Mouse (Mus musculus) heart, embryonic 13.5 days (tissue): ENCODE data around the gene Chm. TPM values are rescaled to one million over a fixed set of nuclear protein-coding genes. Genes with fewer than 3 reads are reported as not detected.
"Not testable (repeated sequence)": the region's sequence is repeated elsewhere in the genome, so short reads cannot be mapped to it uniquely, and the experiment has no call there.

ENCODE experiments used
- ATAC-seq: fragments of 200-750 bp; cut with Nextera tagmentation; 2 replicates; pipeline ENCODE4 v1.8.0; 2017; ENCODE audit warnings: moderate TSS enrichment; ENCODE audit not compliant: insufficient number of reproducible peaks, low FRiP score, low TSS enrichment; ENCODE audit errors: extremely low read depth
- H3K27ac ChIP-seq: fragments of 300-500 bp; sonication (generic); replicated peaks from 2 replicates; pipeline ENCODE4 v1.5.1; 2015; ENCODE audit warnings: moderate library complexity, mild to moderate bottlenecking, inconsistent platforms
- H3K27me3 ChIP-seq: fragments of 300-500 bp; sonication (generic); replicated peaks from 2 replicates; pipeline ENCODE4 v1.6.1; 2015; ENCODE audit warnings: mild to moderate bottlenecking, inconsistent platforms
- H3K36me3 ChIP-seq: fragments of 300-500 bp; sonication (generic); 2 replicates; pipeline ENCODE4 v1.6.1; 2015; ENCODE audit warnings: mild to moderate bottlenecking, inconsistent platforms
- H3K4me1 ChIP-seq: fragments of 300-500 bp; sonication (generic); 2 replicates; pipeline ENCODE4 v1.6.1; 2015; ENCODE audit warnings: inconsistent platforms
- H3K4me2 ChIP-seq: fragments of 300-500 bp; sonication (generic); 2 replicates; pipeline ENCODE4 v1.6.1; 2015; ENCODE audit warnings: inconsistent platforms, mild to moderate bottlenecking, moderate library complexity
- H3K4me3 ChIP-seq: fragments of 300-500 bp; sonication (generic); 2 replicates; pipeline ENCODE4 v1.5.1; 2015; ENCODE audit warnings: moderate library complexity, mild to moderate bottlenecking, inconsistent platforms
- H3K9ac ChIP-seq: fragments of 300-500 bp; sonication (generic); 2 replicates; pipeline ENCODE4 v1.6.1; 2015; ENCODE audit warnings: inconsistent platforms, mild to moderate bottlenecking, moderate library complexity
- H3K9me3 ChIP-seq: fragments of 300-500 bp; sonication (generic); 2 replicates; pipeline ENCODE4 v1.6.1; 2016; ENCODE audit warnings: inconsistent platforms
- WGBS: fragments of 180-500 bp; shearing (Covaris S2); methylation state at CpG from one replicate; pipeline ENCODE4 v1.1.7; 2015; ENCODE audit warnings: mixed read lengths; 5-methylcytosine and 5-hydroxymethylcytosine counted together
- polyA plus RNA-seq: library from polyadenylated mRNA; unstranded; fragments of >200 nt; fragmentation: Nextera tagmentation; extraction: Ambion mirVana; gene quantifications from 2 replicates; pipeline ENCODE4 v1.2.1, GENCODE M21; 2015

The Chm gene
- polyA plus RNA-seq: 7.6 and 8.7 TPM in 2 replicates

DNA sequence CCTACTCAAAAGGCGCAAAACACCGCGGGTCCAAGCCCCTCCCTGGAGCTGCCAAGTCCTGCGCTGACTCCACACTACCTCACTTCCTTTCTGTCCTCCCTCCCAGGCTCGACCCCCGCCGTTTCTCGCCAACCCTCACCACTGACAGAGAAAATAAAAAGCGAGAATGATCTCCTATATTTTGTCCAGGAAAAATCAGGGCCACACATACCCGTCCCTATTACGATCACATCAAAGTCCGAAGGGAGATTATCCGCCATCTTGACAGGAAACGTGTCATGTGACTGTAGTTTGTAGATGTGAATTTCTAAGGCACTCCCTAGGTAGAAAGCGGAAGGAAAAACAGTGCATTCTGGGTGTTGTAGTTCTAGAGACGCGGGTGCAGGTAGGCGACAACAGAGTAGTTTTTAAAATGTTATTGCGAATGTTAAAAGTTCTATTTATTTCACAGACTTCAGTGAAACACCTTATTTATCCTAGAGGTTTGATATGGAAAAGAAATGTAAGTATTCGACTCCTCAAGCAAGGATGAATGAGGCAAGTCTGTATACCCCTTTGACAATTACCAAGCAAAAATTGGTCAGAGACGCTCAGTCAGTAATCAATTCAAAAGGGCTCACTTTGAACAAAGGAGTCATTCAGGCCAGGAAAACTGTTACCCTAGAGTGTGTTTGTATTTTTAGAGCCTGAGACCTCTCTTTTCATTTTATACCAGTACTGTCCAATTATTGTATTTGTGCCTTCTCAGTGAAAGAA lies at the start of gene Chm:
Chm (minus strand) TSS at position 288 of the 756 bp plus-strand sequence.
- 7% methylated on average over 21 of the region's 21 CpGs for WGBS
- peak; percentile 66 for ATAC-seq
- Histone ChIP-seq H3K4me1 (no peaks in the 10 kb centered on the region), H3K27ac (peak within 1 kb of the TSS; percentile 74), H3K9ac (peak within 1 kb of the TSS; percentile 81), H3K36me3 (no peaks in the 10 kb centered on the region), H3K9me3 (no peaks in the 10 kb centered on the region), H3K27me3 (no peaks in the 10 kb centered on the region), H3K4me2 (peak within 1 kb of the TSS; percentile 66), H3K4me3 (peak within 1 kb of the TSS; percentile 65)

- Histone ChIP-seq H3K9me3 (no peaks in the 10 kb centered on the region), H3K4me3 (no peak overlapping the region), H3K4me2 (no peak overlapping the region), H3K4me1 (no peaks in the 10 kb centered on the region), H3K27ac (no peak overlapping the region), H3K36me3 (no peaks in the 10 kb centered on the region), H3K9ac (no peak overlapping the region), H3K27me3 (no peaks in the 10 kb centered on the region)
- ATAC-seq: no peak
- WGBS: 35% methylated on average over 2 of the region's 2 CpGs
These were observed 8.6 kb upstream of the Chm start for GRCm38 (mm10) chrX:113193901-113194300.

GRCm38 (mm10) chrX:113184569-113185229 lies 618 bp downstream of the Chm start:
- Histone ChIP-seq H3K4me1 (no peaks in the 10 kb centered on the region), H3K4me3 (peak overlapping the region; percentile 65), H3K27me3 (no peaks in the 10 kb centered on the region), H3K9me3 (no peaks in the 10 kb centered on the region), H3K4me2 (peak overlapping the region; percentile 66), H3K36me3 (no peaks in the 10 kb centered on the region), H3K27ac (peak overlapping the region; percentile 74), H3K9ac (peak overlapping the region; percentile 81)
- ATAC-seq: no peak
- WGBS: 15% methylated on average over 17 of the region's 17 CpGs

DNA sequence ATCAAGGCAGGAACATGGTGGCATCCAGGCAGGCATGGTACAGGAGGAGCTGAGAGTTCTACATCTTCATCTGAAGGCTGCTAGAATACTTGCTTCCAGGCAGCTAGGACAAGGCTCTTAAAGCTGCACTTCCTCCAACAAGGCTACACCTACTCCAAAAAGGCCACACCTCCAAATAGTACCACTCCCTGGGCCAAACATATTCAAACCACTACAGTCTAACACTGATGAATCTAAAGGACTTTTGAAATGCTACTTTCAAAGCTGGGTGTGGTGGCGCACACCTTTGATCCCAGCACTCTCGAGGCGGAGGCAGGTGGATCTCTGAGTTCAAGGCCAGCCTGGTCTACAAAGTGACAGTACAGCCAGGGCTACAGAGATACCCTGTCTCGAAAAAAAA lies 4.5 kb downstream of the Chm start:
- not testable (repeated sequence) for H3K36me3 ChIP-seq, ATAC-seq, H3K4me2 ChIP-seq, H3K4me3 ChIP-seq, H3K9ac ChIP-seq, H3K9me3 ChIP-seq, H3K4me1 ChIP-seq, H3K27me3 ChIP-seq, H3K27ac ChIP-seq
- 90% methylated on average over 4 of the region's 4 CpGs for WGBS

DNA sequence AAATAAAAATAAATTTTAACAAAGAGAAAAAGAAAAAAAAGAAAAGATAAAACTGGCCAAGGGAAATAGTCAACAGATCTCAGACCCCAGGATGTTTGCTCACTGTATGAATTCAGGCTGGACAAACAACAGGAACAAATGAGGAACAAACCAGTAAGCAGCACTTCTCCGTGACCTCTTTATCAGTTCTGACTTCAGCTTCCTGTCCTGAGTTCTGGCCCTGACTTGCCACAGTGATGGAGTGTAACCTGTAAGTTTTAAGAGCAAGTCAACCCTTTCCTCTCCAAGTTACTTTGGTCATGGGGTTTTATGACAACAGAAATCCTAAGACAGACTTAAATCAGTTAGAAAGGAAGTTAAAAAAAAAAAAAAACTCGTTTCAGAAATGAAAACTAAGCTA lies 12.6 kb downstream of the Chm start:
- Histone ChIP-seq H3K27me3 (no peaks in the 10 kb centered on the region), H3K27ac (no peak overlapping the region), H3K9ac (no peak overlapping the region), H3K36me3 (no peaks in the 10 kb centered on the region), H3K4me2 (no peak overlapping the region), H3K9me3 (no peaks in the 10 kb centered on the region), H3K4me1 (no peaks in the 10 kb centered on the region), H3K4me3 (no peak overlapping the region)
- WGBS: 54% methylated on average over 2 of the region's 2 CpGs
- no peak for ATAC-seq

DNA sequence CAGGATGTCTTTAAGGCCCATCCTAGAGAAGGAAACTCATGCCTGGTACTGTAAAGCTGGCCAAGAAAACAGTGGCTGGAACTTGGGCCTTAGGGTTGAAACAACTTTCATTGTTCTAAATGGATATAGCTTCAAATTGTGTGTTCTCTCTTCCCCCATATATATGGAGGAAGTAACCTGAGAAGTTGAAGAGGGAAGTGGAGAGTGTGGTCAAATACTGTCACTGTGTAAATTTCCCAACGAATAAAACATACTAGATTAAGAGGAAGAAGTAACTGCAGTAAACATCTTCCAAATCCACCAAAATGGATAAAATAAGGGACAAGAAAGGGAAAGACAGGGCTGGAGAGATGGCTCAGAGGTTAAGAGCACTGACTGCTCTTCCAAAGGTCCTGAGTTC lies 13.0 kb downstream of the Chm start:
- no peak overlapping the region for H3K4me2 ChIP-seq
- no peaks in the 10 kb centered on the region for H3K9me3 ChIP-seq
- H3K27ac ChIP-seq: no peak overlapping the region
- whole genome bisulfite sequencing: 52% methylated on average over 1 of the region's 1 CpGs
- H3K27me3 ChIP-seq: no peaks in the 10 kb centered on the region
- no peak overlapping the region for H3K4me3 ChIP-seq
- H3K36me3 ChIP-seq: no peaks in the 10 kb centered on the region
- no peak overlapping the region for H3K9ac ChIP-seq
- H3K4me1 ChIP-seq: no peaks in the 10 kb centered on the region
- ATAC-seq: no peak

DNA sequence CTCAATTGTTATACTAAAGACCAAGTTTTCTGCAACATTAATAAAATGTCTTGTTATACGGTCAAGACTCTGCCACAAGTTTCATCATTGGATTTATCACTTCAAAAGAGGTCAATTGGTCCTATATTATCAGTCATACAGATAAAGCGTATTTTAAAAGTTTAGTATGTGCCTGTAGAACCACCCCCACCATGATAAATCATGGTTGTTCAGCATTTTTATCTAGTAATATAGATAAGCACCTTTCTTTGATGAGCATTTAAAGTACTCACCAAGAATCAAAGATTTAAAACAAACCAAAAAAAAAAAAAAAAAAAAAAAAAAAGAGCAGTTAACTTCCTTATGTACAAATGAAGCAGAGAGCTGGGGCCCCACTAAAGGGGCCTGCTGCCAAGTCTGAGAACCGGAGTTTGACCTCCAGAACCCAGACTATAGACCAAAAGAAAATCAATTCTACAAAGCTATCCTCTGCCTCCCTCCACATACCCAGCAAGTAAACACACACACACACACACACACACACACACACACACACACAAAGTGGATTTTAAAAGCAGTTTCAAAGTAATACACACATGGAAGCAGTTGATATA lies 25.0 kb downstream of the Chm start:
- Histone ChIP-seq H3K9ac (no peak overlapping the region), H3K4me3 (no peak overlapping the region), H3K27ac (no peak overlapping the region), H3K4me2 (no peak overlapping the region), H3K9me3 (no peaks in the 10 kb centered on the region), H3K36me3 (0 out of 2 replicates have a peak, but pooled peaks cover 4% of the 10 kb centered on the region), H3K27me3 (no peaks in the 10 kb centered on the region), H3K4me1 (no peaks in the 10 kb centered on the region)
- ATAC-seq: no peak
- 51% methylated on average over 3 of the region's 3 CpGs for WGBS

GRCm38 (mm10) chrX:113084171-113084570 lies 101.1 kb downstream of the Chm start:
- H3K9ac ChIP-seq: no peak overlapping the region
- no peaks in the 10 kb centered on the region for H3K36me3 ChIP-seq
- H3K27me3 ChIP-seq: no peaks in the 10 kb centered on the region
- no peak overlapping the region for H3K4me3 ChIP-seq
- H3K9me3 ChIP-seq: no peaks in the 10 kb centered on the region
- H3K27ac ChIP-seq: no peak overlapping the region
- no peaks in the 10 kb centered on the region for H3K4me1 ChIP-seq
- no peak for ATAC-seq
- WGBS: 64% methylated on average over 2 of the region's 2 CpGs
- no peak overlapping the region for H3K4me2 ChIP-seq

GRCm38 (mm10) chrX:113076053-113076452 lies 109.3 kb downstream of the Chm start:
- no peak overlapping the region for H3K27ac ChIP-seq
- WGBS: 87% methylated on average over 2 of the region's 2 CpGs
- no peak for ATAC-seq

GRCm38 (mm10) chrX:113074823-113075222 lies 110.5 kb downstream of the Chm start:
- no peak for ATAC-seq
- 77% methylated on average over 4 of the region's 4 CpGs for WGBS
- no peak overlapping the region for H3K4me3 ChIP-seq

More at GRCm38 (mm10) chrX:113076053-113076452, 109.3 kb downstream of the Chm start:
- Histone ChIP-seq H3K4me2 (no peak overlapping the region), H3K27me3 (no peaks in the 10 kb centered on the region), H3K9me3 (no peaks in the 10 kb centered on the region), H3K36me3 (peaks cover 4% of the 10 kb centered on the region; the same call in 1 of the 2 replicates), H3K4me3 (no peak overlapping the region), H3K9ac (no peak overlapping the region), H3K4me1 (no peaks in the 10 kb centered on the region)

DNA sequence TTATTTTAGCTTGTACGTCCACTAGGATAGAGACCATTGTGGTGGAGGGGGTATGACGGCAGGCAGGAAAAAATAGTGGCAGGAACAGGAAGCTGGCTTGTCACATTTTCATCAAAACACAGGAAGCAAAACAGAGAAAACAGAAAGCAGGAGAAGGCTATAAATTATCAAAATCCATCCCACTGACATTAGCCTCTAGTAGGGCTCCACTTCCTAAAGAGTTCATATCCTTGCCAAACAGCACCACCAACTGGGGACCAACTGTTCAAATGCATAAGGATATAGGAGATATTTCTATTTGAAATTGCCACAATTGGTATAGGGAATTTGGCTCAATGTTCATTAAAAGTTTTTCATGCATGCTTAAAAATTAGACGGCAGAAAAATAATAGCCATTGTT lies 181.7 kb downstream of the Chm start:
- Histone ChIP-seq H3K9ac (no peak overlapping the region), H3K4me1 (no peaks in the 10 kb centered on the region), H3K4me3 (no peak overlapping the region), H3K9me3 (no peaks in the 10 kb centered on the region), H3K4me2 (no peak overlapping the region), H3K27me3 (no peaks in the 10 kb centered on the region), H3K27ac (no peak overlapping the region), H3K36me3 (no peaks in the 10 kb centered on the region)
- WGBS: 68% methylated on average over 3 of the region's 3 CpGs
- no peak for ATAC-seq

More at GRCm38 (mm10) chrX:113074823-113075222, 110.5 kb downstream of the Chm start:
- Histone ChIP-seq H3K9ac (no peak overlapping the region), H3K4me1 (no peaks in the 10 kb centered on the region), H3K27me3 (no peaks in the 10 kb centered on the region), H3K27ac (no peak overlapping the region), H3K4me2 (no peak overlapping the region), H3K36me3 (peaks cover 4% of the 10 kb centered on the region; the same call in 1 of the 2 replicates), H3K9me3 (no peaks in the 10 kb centered on the region)
